25 mouse cellular contexts compared by ENCODE assay signal in genomic region chr16:20750518-20750917, GRCm38 (mm10). TPM values are rescaled to one million over a fixed set of nuclear protein-coding genes. Genes with fewer than 3 reads are reported as not detected.
DNase-seq lines count a peak whose midpoint lies in the region; ATAC-seq and TF ChIP-seq lines count a peak whose summit lies in the region.
"Had no signal": no experiment of that assay in that cellular context is flagged by ENCODE, and none has a peak within 500 bp of the region (broad histone marks: within the 10 kb centered on the region; RNA-seq: fewer than 3 reads in every experiment).

No protein-coding gene starts in this region.

- no peak overlapping the region for H3K4me2 ChIP-seq in hindbrain, embryonic 16.5 days (ENCODE audit: low read length)
- H3K4me2 ChIP-seq: heart, embryonic 13.5 days; hindbrain, embryonic 12.5 days; kidney, embryonic 15.5 days; liver, embryonic 13.5 days; midbrain, embryonic 11.5 days had no signal

- no peaks in the 10 kb centered on the region for H3K9me3 ChIP-seq in hindbrain, embryonic 16.5 days (ENCODE audit: control insufficient read depth, low read length)
- H3K9me3 ChIP-seq: heart, embryonic 13.5 days; hindbrain, embryonic 12.5 days; kidney, embryonic 15.5 days; liver, embryonic 13.5 days had no signal

- no peaks in the 10 kb centered on the region for H3K4me1 ChIP-seq in hindbrain, embryonic 16.5 days (ENCODE audit: control insufficient read depth, insufficient read depth, low read depth, low read length)
- H3K4me1 ChIP-seq: heart, embryonic 13.5 days; hindbrain, embryonic 12.5 days; kidney, embryonic 15.5 days; liver, embryonic 13.5 days had no signal

- WGBS in hindbrain, embryonic 16.5 days, result 64% methylated on average over 8 of the region's 8 CpGs

- H3K27me3 ChIP-seq in hindbrain, embryonic 16.5 days (replicated peaks; ENCODE audit: control insufficient read depth, insufficient read depth, low read length), result no peaks in the 10 kb centered on the region; the same call in 1 of the 2 replicates
- H3K27me3 ChIP-seq: heart, embryonic 13.5 days; hindbrain, embryonic 12.5 days; kidney, embryonic 15.5 days had no signal

- no peak for ATAC-seq in hindbrain, embryonic 16.5 days
- ATAC-seq in CD4-positive, CD25-positive, alpha-beta regulatory T cell, adult 4 months, result no peak
- ATAC-seq: Patski had no signal

- DNase-seq in heart, adult 18-20 months, result peak; percentile 35
- DNase-seq in heart, adult 8-10 months (ENCODE audit: low spot score), result no peak
- peak; percentile 28 to 37 for DNase-seq in right cerebral cortex, adult 2 months (ENCODE audit: low spot score in 2 of 2)
- no peak for DNase-seq in right cerebral cortex, postnatal 14 days
- DNase-seq in brain, embryonic 14.5 days (ENCODE audit: low read depth), result peak; percentile 7
- peak; percentile 50 for DNase-seq in mesoderm, embryonic 11.5 days (ENCODE audit: low read depth, low spot score)
- DNase-seq: adrenal gland, adult 2 months; cerebellum, adult 18-20 months; cerebellum, postnatal 25 days; kidney, adult 11 months; kidney, postnatal 36 days; layer of hippocampus, adult 9-11 months; left cerebral cortex, postnatal 4 days; liver, embryonic 13.5 days; lung, adult 2 months; lung, postnatal 14 days; spleen, adult 18-20 months had no signal

- H3K4me3 ChIP-seq in hindbrain, embryonic 16.5 days (ENCODE audit: low read length), result no peak overlapping the region
- H3K4me3 ChIP-seq: heart, embryonic 13.5 days; hindbrain, embryonic 12.5 days; kidney, embryonic 15.5 days; liver, embryonic 13.5 days had no signal

- H3K9ac ChIP-seq in hindbrain, embryonic 16.5 days (ENCODE audit: low read depth, low read length), result no peak overlapping the region
- H3K9ac ChIP-seq: heart, embryonic 13.5 days; hindbrain, embryonic 12.5 days; kidney, embryonic 15.5 days; liver, embryonic 13.5 days had no signal

- TF ChIP-seq CTCF in brain, embryonic 14.5 days (IDR thresholded peaks at IDR 0.05; ENCODE audit: borderline replicate concordance, extremely low read depth, insufficient read depth, insufficient read length), result no peak

- TF ChIP-seq POLR2A in brain, embryonic 14.5 days (IDR thresholded peaks at IDR 0.05; ENCODE audit: borderline replicate concordance, extremely low read depth, insufficient read depth, insufficient read length, poor library complexity, severe bottlenecking), result no peak

- H3K36me3 ChIP-seq in hindbrain, embryonic 16.5 days (ENCODE audit: control insufficient read depth, insufficient read depth, low read length), result no peaks in the 10 kb centered on the region
- H3K36me3 ChIP-seq: heart, embryonic 13.5 days; hindbrain, embryonic 12.5 days; kidney, embryonic 15.5 days; liver, embryonic 13.5 days had no signal

- no peak overlapping the region for H3K27ac ChIP-seq in hindbrain, embryonic 16.5 days (ENCODE audit: low read depth, low read length)
- H3K27ac ChIP-seq: heart, embryonic 13.5 days; hindbrain, embryonic 12.5 days; kidney, embryonic 15.5 days; liver, embryonic 13.5 days had no signal

RNA-seq across cellular contexts. Expression of gene Thpo, which starts 16.2 kb away (rescaled TPM):
- total RNA-seq in heart, adult 18-20 months (2021), result under 1 TPM in 1 of 2 experiments, not detected in 1; 0.18 TPM
- under 1 TPM in 3 of 4 experiments, not detected in 1; 0.27 to 0.31 (median 0.28) TPM for total RNA-seq in heart, adult 8-10 months (2022)
- 2.8 and 3.6 TPM in 2 replicates for polyA plus RNA-seq in brain, embryonic 14.5 days (2012; rRNA removed)
- polyA plus RNA-seq in hindbrain, embryonic 16.5 days (2015; fragmentation: Nextera tagmentation; extraction: Ambion mirVana), result 0.93 and 1.4 TPM in 2 replicates
- polyA plus RNA-seq in CD4-positive, CD25-positive, alpha-beta regulatory T cell, adult 4 months (2017; shearing (Covaris generic)), result not detected
- total RNA-seq: granulocyte monocyte progenitor cell, adult 5-6 weeks had no signal

RNA-seq across cellular contexts. Expression of gene Chrd, which starts 17.6 kb away (rescaled TPM):
- 1 to 10 TPM; 1.7 to 2.0 TPM for total RNA-seq in heart, adult 18-20 months (2021)
- 1 to 10 TPM; 1.4 to 3.3 (median 2.9) TPM for total RNA-seq in heart, adult 8-10 months (2022)
- polyA plus RNA-seq in brain, embryonic 14.5 days (2012; rRNA removed), result 24.6 and 30.0 TPM in 2 replicates
- polyA plus RNA-seq in hindbrain, embryonic 16.5 days (2015; fragmentation: Nextera tagmentation; extraction: Ambion mirVana), result 7.3 and 7.5 TPM in 2 replicates
- not detected for polyA plus RNA-seq in CD4-positive, CD25-positive, alpha-beta regulatory T cell, adult 4 months (2017; shearing (Covaris generic))
- total RNA-seq: granulocyte monocyte progenitor cell, adult 5-6 weeks had no signal

RNA-seq across cellular contexts. Expression of gene Clcn2, which starts 33.0 kb away (rescaled TPM):
- 1 to 10 TPM; 1.2 to 1.6 TPM for total RNA-seq in heart, adult 18-20 months (2021)
- total RNA-seq in heart, adult 8-10 months (2022), result 1 to 10 TPM; 1.5 to 3.3 (median 2.1) TPM
- 80.4 and 100 TPM in 2 replicates for polyA plus RNA-seq in brain, embryonic 14.5 days (2012; rRNA removed)
- 24.9 and 26.8 TPM in 2 replicates for polyA plus RNA-seq in hindbrain, embryonic 16.5 days (2015; fragmentation: Nextera tagmentation; extraction: Ambion mirVana)
- polyA plus RNA-seq in CD4-positive, CD25-positive, alpha-beta regulatory T cell, adult 4 months (2017; shearing (Covaris generic)), result 1 to 10 TPM; 1.4 to 1.7 TPM

RNA-seq across cellular contexts. Expression of gene Polr2h, which starts 33.1 kb away (rescaled TPM):
- 10 to 100 TPM; 11.0 to 13.1 TPM for total RNA-seq in heart, adult 18-20 months (2021)
- total RNA-seq in heart, adult 8-10 months (2022), result 10 to 100 TPM in 1 of 4 experiments, 1 to 10 TPM in 3; 7.8 to 11.2 (median 9.1) TPM
- polyA plus RNA-seq in brain, embryonic 14.5 days (2012; rRNA removed), result 51.9 and 66.5 TPM in 2 replicates
- polyA plus RNA-seq in hindbrain, embryonic 16.5 days (2015; fragmentation: Nextera tagmentation; extraction: Ambion mirVana), result 87.7 and 94.6 TPM in 2 replicates
- 10 to 100 TPM; 59.3 to 62.4 TPM for polyA plus RNA-seq in CD4-positive, CD25-positive, alpha-beta regulatory T cell, adult 4 months (2017; shearing (Covaris generic))

RNA-seq across cellular contexts. Expression of gene Fam131a, which starts 57.5 kb away (rescaled TPM):
- 10 to 100 TPM; 19.8 to 31.3 TPM for total RNA-seq in heart, adult 18-20 months (2021)
- 10 to 100 TPM; 26.2 to 47.4 (median 33.0) TPM for total RNA-seq in heart, adult 8-10 months (2022)
- polyA plus RNA-seq in brain, embryonic 14.5 days (2012; rRNA removed), result 53.5 and 74.8 TPM in 2 replicates
- polyA plus RNA-seq in hindbrain, embryonic 16.5 days (2015; fragmentation: Nextera tagmentation; extraction: Ambion mirVana), result 49.6 and 56.7 TPM in 2 replicates
- polyA plus RNA-seq in CD4-positive, CD25-positive, alpha-beta regulatory T cell, adult 4 months (2017; shearing (Covaris generic)), result under 1 TPM; 0.34 to 0.59 TPM
- total RNA-seq: granulocyte monocyte progenitor cell, adult 5-6 weeks had no signal

Comparison
In these comparisons a context has a peak if more than half of its experiments do, and no peak if none do; other contexts are left out.
1. DNase-seq: peak in heart, adult 18-20 months (2 of 2), right cerebral cortex, adult 2 months (2 of 2), brain, embryonic 14.5 days (single experiment) and mesoderm, embryonic 11.5 days (single experiment); none in heart, adult 8-10 months (single experiment) and right cerebral cortex, postnatal 14 days (single experiment).